Comparison of ENCODE assay signal across 9 mouse cellular contexts in genomic region chr9:57967237-57967960, GRCm38 (mm10). TPM values are rescaled to one million over a fixed set of nuclear protein-coding genes. Genes with fewer than 3 reads are reported as not detected.
DNase-seq lines count a peak whose midpoint lies in the region; ATAC-seq lines count a peak whose summit lies in the region.
"Had no signal": no experiment of that assay in that cellular context is flagged by ENCODE, and none has a peak within 500 bp of the region (broad histone marks: within the 10 kb centered on the region; RNA-seq: fewer than 3 reads in every experiment).

No protein-coding gene starts in this region.

- no peak for DNase-seq in forebrain, embryonic 10.5 days (ENCODE audit: extremely low spot score, low spot score)
- peak; percentile 35 for DNase-seq in R1 (ENCODE audit: low read depth, low spot score)
- peak; percentile 61 to 65 for DNase-seq in gastrocnemius, adult 8-10 months (ENCODE audit: low spot score in 2 of 2)
- DNase-seq in layer of hippocampus, postnatal 36 days = peak; percentile 66 to 69
- no peak for DNase-seq in MN1 (ENCODE audit: low spot score)
- no peak for DNase-seq in yolk sac, embryonic 10.5 days (ENCODE audit: low spot score)

- peaks cover 33% of the 10 kb centered on the region for H3K4me1 ChIP-seq in forebrain, embryonic 10.5 days
- H3K4me1 ChIP-seq in forebrain, embryonic 12.5 days = no peaks in the 10 kb centered on the region; the same call in 1 of the 2 replicates
- H3K4me1 ChIP-seq in hindbrain, embryonic 12.5 days = peaks cover 14% of the 10 kb centered on the region

- no peaks in the 10 kb centered on the region for H3K36me3 ChIP-seq in forebrain, embryonic 10.5 days (replicated peaks)
- H3K36me3 ChIP-seq in forebrain, embryonic 12.5 days (replicated peaks) = no peaks in the 10 kb centered on the region
- no peaks in the 10 kb centered on the region for H3K36me3 ChIP-seq in hindbrain, embryonic 12.5 days
- H3K36me3 ChIP-seq: embryonic facial prominence, embryonic 12.5 days had no signal

- H3K4me3 ChIP-seq in forebrain, embryonic 10.5 days = no peak overlapping the region
- no peak overlapping the region for H3K4me3 ChIP-seq in forebrain, embryonic 12.5 days (replicated peaks)
- H3K4me3 ChIP-seq in hindbrain, embryonic 12.5 days = no peak overlapping the region
- H3K4me3 ChIP-seq: embryonic facial prominence, embryonic 12.5 days had no signal

- WGBS in forebrain, embryonic 10.5 days = 81% methylated on average over 14 of the region's 14 CpGs
- 83% methylated on average over 14 of the region's 14 CpGs for WGBS in forebrain, embryonic 12.5 days
- 75% methylated on average over 14 of the region's 14 CpGs for WGBS in hindbrain, embryonic 12.5 days

- no peaks in the 10 kb centered on the region for H3K27me3 ChIP-seq in forebrain, embryonic 10.5 days (ENCODE audit: poor library complexity, severe bottlenecking)
- no peaks in the 10 kb centered on the region for H3K27me3 ChIP-seq in forebrain, embryonic 12.5 days
- H3K27me3 ChIP-seq in hindbrain, embryonic 12.5 days = no peaks in the 10 kb centered on the region; the same call in 1 of the 2 replicates

- ATAC-seq in forebrain, embryonic 12.5 days (ENCODE audit: low FRiP score) = no peak
- ATAC-seq in hindbrain, embryonic 12.5 days (ENCODE audit: low FRiP score) = no peak

- H3K9me3 ChIP-seq in forebrain, embryonic 10.5 days = no peaks in the 10 kb centered on the region
- H3K9me3 ChIP-seq in forebrain, embryonic 12.5 days = no peaks in the 10 kb centered on the region
- H3K9me3 ChIP-seq in hindbrain, embryonic 12.5 days (replicated peaks) = no peaks in the 10 kb centered on the region
- H3K9me3 ChIP-seq: embryonic facial prominence, embryonic 12.5 days had no signal

- no peak overlapping the region for H3K9ac ChIP-seq in forebrain, embryonic 12.5 days
- no peak overlapping the region for H3K9ac ChIP-seq in hindbrain, embryonic 12.5 days
- H3K9ac ChIP-seq: embryonic facial prominence, embryonic 12.5 days had no signal

- no peak overlapping the region for H3K4me2 ChIP-seq in forebrain, embryonic 12.5 days
- no peak overlapping the region for H3K4me2 ChIP-seq in hindbrain, embryonic 12.5 days (replicated peaks)
- H3K4me2 ChIP-seq: embryonic facial prominence, embryonic 12.5 days had no signal

- peak overlapping the region; percentile 15; the same call in 1 of the 2 replicates for H3K27ac ChIP-seq in forebrain, embryonic 10.5 days
- no peak overlapping the region for H3K27ac ChIP-seq in forebrain, embryonic 12.5 days
- H3K27ac ChIP-seq in hindbrain, embryonic 12.5 days = no peak overlapping the region
- H3K27ac ChIP-seq: embryonic facial prominence, embryonic 12.5 days had no signal

RNA-seq across cellular contexts. Expression of gene Sema7a, which starts 27.5 kb away (rescaled TPM):
- 0.14 and 0.75 TPM in 2 replicates for polyA plus RNA-seq in forebrain, embryonic 10.5 days (2016; fragmentation: Nextera tagmentation; extraction: Ambion mirVana)
- 0.43 and 1.4 TPM in 2 replicates for polyA plus RNA-seq in forebrain, embryonic 12.5 days (2016; fragmentation: Nextera tagmentation; extraction: Ambion mirVana)
- 10 to 100 TPM in 1 of 4 experiments, 1 to 10 TPM in 3; 5.9 to 11.0 (median 7.8) TPM for total RNA-seq in gastrocnemius, adult 8-10 months (2022)
- 10 to 100 TPM; 87.3 to 90.3 TPM for total RNA-seq in layer of hippocampus, postnatal 36 days (2021)
- 1.0 and 1.7 TPM in 2 replicates for polyA plus RNA-seq in hindbrain, embryonic 12.5 days (2016; fragmentation: Nextera tagmentation; extraction: Ambion mirVana)

RNA-seq across cellular contexts. Expression of gene Cyp11a1, which starts 38.8 kb away (rescaled TPM):
- not detected in 2 replicates for polyA plus RNA-seq in forebrain, embryonic 10.5 days (2016; fragmentation: Nextera tagmentation; extraction: Ambion mirVana)
- 0.19 and 0.45 TPM in 2 replicates for polyA plus RNA-seq in forebrain, embryonic 12.5 days (2016; fragmentation: Nextera tagmentation; extraction: Ambion mirVana)
- 1 to 10 TPM in 1 of 4 experiments, under 1 TPM in 1, not detected in 2; 0.27 to 1.3 TPM for total RNA-seq in gastrocnemius, adult 8-10 months (2022)
- total RNA-seq in layer of hippocampus, postnatal 36 days (2021) = 1 to 10 TPM; 1.5 to 2.0 TPM
- polyA plus RNA-seq in hindbrain, embryonic 12.5 days (2016; fragmentation: Nextera tagmentation; extraction: Ambion mirVana) = 0.17 and 0.38 TPM in 2 replicates

RNA-seq across cellular contexts. Expression of gene Ubl7, which starts 56.6 kb away (rescaled TPM):
- 109 and 111 TPM in 2 replicates for polyA plus RNA-seq in forebrain, embryonic 10.5 days (2016; fragmentation: Nextera tagmentation; extraction: Ambion mirVana)
- polyA plus RNA-seq in forebrain, embryonic 12.5 days (2016; fragmentation: Nextera tagmentation; extraction: Ambion mirVana) = 129 and 138 TPM in 2 replicates
- 10 to 100 TPM; 85.4 to 92.1 (median 90.3) TPM for total RNA-seq in gastrocnemius, adult 8-10 months (2022)
- 100 to 1,000 TPM in 1 of 2 experiments, 10 to 100 TPM in 1; 94.3 to 102 TPM for total RNA-seq in layer of hippocampus, postnatal 36 days (2021)
- polyA plus RNA-seq in hindbrain, embryonic 12.5 days (2016; fragmentation: Nextera tagmentation; extraction: Ambion mirVana) = 143 and 144 TPM in 2 replicates

Comparison
In these comparisons a context has a peak if more than half of its experiments do, and no peak if none do; other contexts are left out.
1. DNase-seq: peak in R1 (single experiment), gastrocnemius, adult 8-10 months (2 of 2) and layer of hippocampus, postnatal 36 days (2 of 2); none in forebrain, embryonic 10.5 days (single experiment), MN1 (single experiment) and yolk sac, embryonic 10.5 days (single experiment).